Mouse (Mus musculus) small intestine, adult 2 months (tissue): ENCODE results near the gene Ndrg3.

Source experiments
- CTCF ChIP-seq: fragments of 200-500 bp; IDR thresholded peaks from 2 replicates; pipeline ENCODE4 v1.5.1; 2012; ENCODE audit warnings: low read depth, mild to moderate bottlenecking, control low read depth, inconsistent platforms, low read length, moderate library complexity, mixed read lengths; ENCODE audit not compliant: insufficient replicate concordance, insufficient read length; ENCODE audit errors: extremely low read depth
- POLR2A ChIP-seq: fragments of 200-500 bp; IDR thresholded peaks from 2 replicates; pipeline ENCODE4 v1.6.1; 2012; ENCODE audit warnings: low read depth, mild to moderate bottlenecking, control low read depth, inconsistent platforms, low read length, moderate library complexity

- TF ChIP-seq CTCF (no peak), POLR2A (no peak)
Measured at GRCm38 (mm10) chr2:156970253-156970652, 21.6 kb downstream of the Ndrg3 start.
